Mouse (Mus musculus): ENCODE results near the gene Serpinb6e.

Gene Serpinb6e

GRCm38 (mm10) chr13:33843308-33843707, at the start of gene Serpinb6e:
Gene Serpinb6e, minus strand, starts transcription at chr13:33843408.
- no peak for DNase-seq (ENCODE audit: low spot score)

GRCm38 (mm10) chr13:33830751-33831150, 12.5 kb downstream of the Serpinb6e start:
- DNase-seq (ENCODE audit: low spot score) = no peak

- no peak for DNase-seq (ENCODE audit: low spot score)
These were observed 19.8 kb downstream of the Serpinb6e start for GRCm38 (mm10) chr13:33823421-33823820.

DNA sequence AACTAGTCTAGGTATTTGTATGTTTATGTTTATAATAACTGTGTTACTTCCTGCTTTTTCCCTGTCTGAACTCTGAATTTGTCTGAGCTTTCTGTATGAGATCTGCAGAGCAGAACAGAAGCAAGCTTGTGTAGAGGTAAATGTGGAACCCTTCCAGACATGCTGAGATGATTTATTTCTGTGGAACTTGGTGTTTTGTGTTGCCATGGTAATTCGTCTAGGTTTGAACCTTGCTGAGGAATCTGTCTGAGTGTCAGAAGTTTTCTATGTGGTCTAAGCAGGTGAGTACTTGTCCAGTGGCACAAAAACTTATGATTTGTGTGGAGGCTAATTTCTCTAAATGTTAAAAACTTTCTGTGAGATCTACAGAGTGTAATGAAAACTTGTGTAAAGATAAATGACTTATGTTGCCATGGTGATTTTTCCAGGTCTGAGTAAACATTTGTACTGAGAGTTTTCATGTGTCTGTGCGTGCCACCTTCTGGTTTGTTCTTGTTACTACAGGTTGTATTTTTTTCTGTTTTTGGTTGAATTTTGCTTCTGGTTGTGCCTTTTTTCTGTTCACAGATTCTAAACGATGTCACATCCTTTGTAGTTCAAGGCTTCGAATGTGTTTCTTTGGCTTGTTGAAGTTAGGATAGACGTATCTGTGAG, 21.6 kb downstream of the Serpinb6e start:
- DNase-seq (ENCODE audit: low spot score) = peak; percentile 4
